ENCODE assay signal across 12 mouse cellular contexts in the genomic region with DNA sequence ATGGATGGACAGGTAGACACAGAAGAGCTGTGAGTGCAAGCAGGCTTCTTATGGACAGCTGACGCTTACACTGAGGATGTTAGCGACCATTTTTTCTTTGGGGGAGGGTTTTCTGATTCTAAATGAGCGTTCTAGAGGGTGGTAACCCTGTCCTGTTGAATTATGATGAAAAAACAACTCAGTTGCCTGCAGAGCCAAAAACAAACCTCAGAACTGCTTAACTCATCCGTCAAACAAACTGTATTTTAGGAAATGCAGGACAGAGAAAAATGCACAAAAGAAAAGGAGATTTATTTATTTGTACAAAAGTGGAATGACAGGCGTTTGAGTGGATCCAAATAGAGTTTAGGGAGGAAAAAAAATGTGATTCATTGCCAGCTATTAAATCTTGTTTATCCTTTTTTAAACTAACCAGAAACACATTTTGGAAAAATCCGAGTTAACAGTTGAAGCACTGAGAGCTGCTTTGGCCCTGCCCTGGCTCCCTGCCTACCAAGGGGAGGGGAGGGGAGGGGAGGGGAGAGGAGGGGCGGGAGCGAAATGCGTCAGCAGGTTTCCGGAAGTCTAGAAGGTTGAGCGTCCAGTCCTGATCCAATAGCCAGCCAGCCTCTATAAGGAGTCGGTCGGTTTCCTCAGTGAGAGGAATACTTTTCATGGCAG. TPM values are rescaled to one million over a fixed set of nuclear protein-coding genes. Genes with fewer than 3 reads are reported as not detected.
DNase-seq lines count a peak whose midpoint lies in the region; ATAC-seq and TF ChIP-seq lines count a peak whose summit lies in the region.
"Had no signal": no experiment of that assay in that cellular context is flagged by ENCODE, and none has a peak within 500 bp of the region (broad histone marks: within the 10 kb centered on the region; RNA-seq: fewer than 3 reads in every experiment).

No protein-coding gene starts in this region.

- no peak for TF ChIP-seq CTCF in left cerebral cortex, adult 2 months (IDR thresholded peaks at IDR 0.05)

- H3K4me1 ChIP-seq in kidney, embryonic 14.5 days (ENCODE audit: control insufficient read depth, insufficient read depth, low read length), result 0 out of 2 replicates have a peak, but pooled peaks cover 5% of the 10 kb centered on the region
- peaks cover 19% of the 10 kb centered on the region for H3K4me1 ChIP-seq in embryonic facial prominence, embryonic 10.5 days
- 0 out of 2 replicates have a peak, but pooled peaks cover 3% of the 10 kb centered on the region for H3K4me1 ChIP-seq in intestine, embryonic 15.5 days (replicated peaks)
- H3K4me1 ChIP-seq: midbrain, embryonic 15.5 days had no signal

- H3K9ac ChIP-seq in kidney, embryonic 14.5 days (ENCODE audit: low read depth, low read length), result no peak overlapping the region
- H3K9ac ChIP-seq in intestine, embryonic 15.5 days, result no peak overlapping the region
- H3K9ac ChIP-seq: midbrain, embryonic 15.5 days had no signal

- ATAC-seq in kidney, embryonic 14.5 days (ENCODE audit: low FRiP score, low TSS enrichment), result peak; percentile 84
- peak; percentile 59; the same call in 1 of the 2 replicates for ATAC-seq in intestine, embryonic 15.5 days
- ATAC-seq: midbrain, embryonic 15.5 days had no signal

- no peaks in the 10 kb centered on the region; the same call in 1 of the 2 replicates for H3K9me3 ChIP-seq in kidney, embryonic 14.5 days (ENCODE audit: control insufficient read depth, low read length)
- H3K9me3 ChIP-seq in embryonic facial prominence, embryonic 10.5 days, result no peaks in the 10 kb centered on the region; the same call in 1 of the 2 replicates
- H3K9me3 ChIP-seq in intestine, embryonic 15.5 days, result no peaks in the 10 kb centered on the region
- H3K9me3 ChIP-seq: midbrain, embryonic 15.5 days had no signal

- H3K4me3 ChIP-seq in kidney, embryonic 14.5 days (ENCODE audit: low read length), result no peak overlapping the region
- no peak overlapping the region for H3K4me3 ChIP-seq in embryonic facial prominence, embryonic 10.5 days
- H3K4me3 ChIP-seq in intestine, embryonic 15.5 days (replicated peaks), result no peak overlapping the region
- H3K4me3 ChIP-seq in left cerebral cortex, adult 2 months, result no peak overlapping the region
- H3K4me3 ChIP-seq: midbrain, embryonic 15.5 days had no signal

- intact Hi-C loops in left cerebral cortex, adult 2 months (cut with DNase I), result no loop called here

- H3K4me2 ChIP-seq in kidney, embryonic 14.5 days (replicated peaks; ENCODE audit: low read depth, low read length), result no peak overlapping the region
- H3K4me2 ChIP-seq in intestine, embryonic 15.5 days (replicated peaks), result 0 out of 2 replicates have a peak overlapping the region, but pooled peaks have one; percentile 9
- H3K4me2 ChIP-seq: midbrain, embryonic 15.5 days had no signal

- H3K27ac ChIP-seq in kidney, embryonic 14.5 days (ENCODE audit: low read depth, low read length), result 0 out of 2 replicates have a peak overlapping the region, but pooled peaks have one; percentile 9
- no peak overlapping the region for H3K27ac ChIP-seq in embryonic facial prominence, embryonic 10.5 days (replicated peaks)
- no peak overlapping the region for H3K27ac ChIP-seq in intestine, embryonic 15.5 days
- no peak overlapping the region for H3K27ac ChIP-seq in left cerebral cortex, adult 2 months
- H3K27ac ChIP-seq: midbrain, embryonic 15.5 days had no signal

- WGBS in kidney, embryonic 14.5 days, result 20% methylated on average over 13 of the region's 13 CpGs
- 49% methylated on average over 13 of the region's 13 CpGs for WGBS in embryonic facial prominence, embryonic 10.5 days
- 23% methylated on average over 13 of the region's 13 CpGs for WGBS in intestine, embryonic 15.5 days

- no peaks in the 10 kb centered on the region for H3K27me3 ChIP-seq in kidney, embryonic 14.5 days (ENCODE audit: control insufficient read depth, insufficient read depth, low read length)
- peaks cover 9% of the 10 kb centered on the region; the same call in 1 of the 2 replicates for H3K27me3 ChIP-seq in embryonic facial prominence, embryonic 10.5 days (replicated peaks; ENCODE audit: low read depth, poor library complexity, severe bottlenecking)
- H3K27me3 ChIP-seq in intestine, embryonic 15.5 days (replicated peaks), result no peaks in the 10 kb centered on the region
- H3K27me3 ChIP-seq: midbrain, embryonic 15.5 days had no signal

- no peaks in the 10 kb centered on the region for H3K36me3 ChIP-seq in kidney, embryonic 14.5 days (ENCODE audit: control insufficient read depth, insufficient read depth, low read length)
- no peaks in the 10 kb centered on the region for H3K36me3 ChIP-seq in embryonic facial prominence, embryonic 10.5 days (replicated peaks)
- no peaks in the 10 kb centered on the region for H3K36me3 ChIP-seq in intestine, embryonic 15.5 days
- H3K36me3 ChIP-seq: midbrain, embryonic 15.5 days had no signal

- DNase-seq in kidney, adult 18-20 months, result no peak
- DNase-seq in embryonic facial prominence, embryonic 10.5 days (ENCODE audit: low spot score), result peak; percentile 57
- DNase-seq in lung, postnatal 10 days, result peak; percentile 13
- DNase-seq in left cerebral cortex, adult 2 months (ENCODE audit: extremely low spot score in 1 of 2, low spot score in 2 of 2), result no peak
- no peak for DNase-seq in gastrocnemius, postnatal 25 days
- no peak for DNase-seq in frontal cortex, postnatal 14 days (ENCODE audit: low spot score in 2 of 2)
- DNase-seq: cerebellum, adult 11-12 months; right cerebral cortex, postnatal 4 days had no signal

RNA-seq across cellular contexts. Expression of a gene that starts 51.4 kb away (rescaled TPM):
- 1.2 TPM in 2 replicates for polyA plus RNA-seq in kidney, embryonic 14.5 days (2014; fragmentation: Nextera tagmentation; extraction: Ambion mirVana)
- polyA plus RNA-seq in embryonic facial prominence, embryonic 10.5 days (2016; fragmentation: Nextera tagmentation; extraction: Ambion mirVana), result 0.79 and 0.88 TPM in 2 replicates
- 1.8 TPM in 2 replicates for polyA plus RNA-seq in intestine, embryonic 15.5 days (2015; fragmentation: Nextera tagmentation; extraction: Ambion mirVana)
- total RNA-seq in left cerebral cortex, adult 2 months (2021), result not detected
- total RNA-seq in gastrocnemius, postnatal 25 days (2021), result not detected
- total RNA-seq: left cerebral cortex, adult 8-10 months had no signal

Comparison
In these comparisons a context has a peak if more than half of its experiments do, and no peak if none do; other contexts are left out.
1. DNase-seq: peak in embryonic facial prominence, embryonic 10.5 days (single experiment) and lung, postnatal 10 days (single experiment); none in kidney, adult 18-20 months (single experiment), left cerebral cortex, adult 2 months (0 of 2), gastrocnemius, postnatal 25 days (single experiment) and frontal cortex, postnatal 14 days (0 of 2).